Mouse (Mus musculus) heart, adult 9 months (tissue): ENCODE results near the gene S100a4.

Experiments
- DNase-seq, 2 experiments: peaks; one replicate each; pipeline ENCODE4 v3.0.0; 2022; ENCODE audit warnings: low spot score in 2 of 2

The S100a4 gene

DNA sequence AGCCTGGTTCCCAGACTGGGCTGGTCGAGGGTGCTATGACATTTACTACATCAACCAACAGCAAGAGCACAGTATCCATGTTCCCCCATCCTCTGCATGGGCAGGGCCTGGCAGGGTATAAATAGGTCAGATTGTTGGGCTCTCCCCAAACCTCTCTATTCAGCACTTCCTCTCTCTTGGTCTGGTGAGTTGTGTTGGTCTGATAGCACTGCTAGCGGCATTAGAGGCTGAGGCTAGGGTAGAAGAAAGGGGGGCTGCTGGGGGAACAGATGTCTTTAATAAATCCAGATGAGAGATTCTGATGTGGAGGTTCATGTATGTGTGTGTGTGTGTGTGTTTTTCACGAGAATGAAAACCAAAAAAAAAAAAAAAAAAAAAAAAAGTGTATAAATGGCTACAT is at the start of gene S100a4:
TSS of gene S100a4 (plus strand) at position 149 of the 400 bp plus-strand sequence.
- peak in 1 of 2 experiments; percentile 63 for DNase-seq

DNA sequence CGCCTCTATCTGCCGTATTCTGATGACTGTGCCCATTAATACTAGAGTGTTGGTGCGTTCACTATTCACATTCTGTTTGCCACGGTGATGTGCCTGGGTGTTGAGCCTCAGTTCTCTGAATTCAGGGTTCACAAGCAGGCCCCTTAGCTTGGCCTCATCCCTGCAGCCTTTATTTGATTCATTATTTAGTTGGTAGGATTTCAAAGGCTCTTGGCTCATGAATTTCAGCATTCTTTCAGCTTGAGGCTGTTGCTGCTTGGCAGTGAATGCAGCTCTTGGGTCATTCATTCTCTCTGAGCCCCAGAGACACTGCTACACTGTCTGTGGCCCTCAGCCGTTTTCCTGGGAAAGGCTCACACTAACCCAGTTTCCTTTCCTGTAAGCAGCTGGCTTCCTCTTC is 47.6 kb upstream of the S100a4 start:
- peak; percentile 34 to 39 for DNase-seq

DNA sequence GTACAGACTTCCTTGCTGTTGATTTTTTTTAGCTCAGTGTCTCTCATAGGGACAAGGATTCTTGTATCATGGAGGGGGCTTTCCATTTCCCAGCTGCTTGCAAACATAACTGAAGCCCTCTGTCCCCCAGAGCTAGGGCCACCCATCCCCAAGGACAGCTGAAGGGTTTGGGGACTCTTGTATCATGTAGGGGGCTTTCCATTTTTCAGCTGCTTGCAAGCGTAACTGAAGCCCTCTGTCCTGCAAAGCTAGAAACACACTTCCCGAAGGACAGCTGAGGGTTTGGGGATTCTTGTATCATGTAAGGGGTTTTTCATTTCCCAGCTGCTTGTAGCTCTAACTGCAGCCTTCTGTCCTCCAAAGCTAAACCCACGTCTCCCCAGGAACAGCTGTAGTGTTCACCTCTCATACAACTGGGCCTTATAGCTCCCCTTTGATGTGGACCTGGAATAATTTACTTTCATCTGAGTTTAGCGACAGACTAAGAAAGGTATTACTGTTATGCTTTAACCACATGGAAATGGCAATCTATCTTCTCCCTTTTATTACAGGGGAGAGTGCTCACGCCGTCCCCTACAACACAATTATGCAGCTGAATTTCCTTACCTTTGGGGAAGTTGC is 43.5 kb upstream of the S100a4 start, which contains the start of gene S100a3:
TSS of gene S100a3 (plus strand) at position 571 of the 621 bp plus-strand sequence.
- DNase-seq: no peak

DNA sequence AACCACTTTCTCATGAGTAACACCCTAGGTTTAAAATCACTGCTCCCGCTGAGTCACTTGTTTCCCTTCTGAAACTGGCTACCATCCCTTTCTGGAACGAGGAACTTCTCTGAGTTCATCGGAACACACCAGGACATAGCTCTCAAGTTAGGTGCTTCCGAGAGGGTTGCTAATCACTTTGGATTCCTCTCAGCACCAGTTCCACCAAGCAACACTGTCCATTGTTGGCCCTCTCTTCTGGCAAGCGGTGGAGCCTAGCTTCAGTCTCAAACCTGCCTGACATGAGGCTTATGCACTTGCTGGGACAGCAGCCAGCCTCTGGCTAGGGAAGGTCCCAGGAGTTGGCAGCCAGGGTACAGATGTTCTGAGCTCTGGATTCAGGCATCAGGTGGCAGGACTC is 28.9 kb upstream of the S100a4 start:
- peak; percentile 40 to 42 for DNase-seq

DNA sequence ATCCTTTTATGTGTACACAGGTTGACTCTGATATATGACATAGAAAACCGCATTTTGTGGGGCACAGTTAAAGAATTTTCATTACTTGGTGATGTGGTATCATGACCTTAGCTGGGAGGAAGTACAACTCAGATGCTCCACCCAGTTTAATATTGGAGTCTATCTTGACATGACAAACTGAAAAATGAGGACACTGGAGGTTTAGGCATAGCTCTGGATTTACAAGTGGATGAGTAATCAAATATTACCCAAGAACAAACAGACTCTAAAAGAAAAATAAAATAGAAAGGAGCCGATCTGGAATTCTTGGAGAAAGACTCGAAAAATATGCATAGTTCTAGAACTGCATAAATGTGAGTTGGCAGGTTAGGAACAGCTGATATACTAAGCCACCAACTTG is 28.3 kb upstream of the S100a4 start:
- no peak for DNase-seq

DNA sequence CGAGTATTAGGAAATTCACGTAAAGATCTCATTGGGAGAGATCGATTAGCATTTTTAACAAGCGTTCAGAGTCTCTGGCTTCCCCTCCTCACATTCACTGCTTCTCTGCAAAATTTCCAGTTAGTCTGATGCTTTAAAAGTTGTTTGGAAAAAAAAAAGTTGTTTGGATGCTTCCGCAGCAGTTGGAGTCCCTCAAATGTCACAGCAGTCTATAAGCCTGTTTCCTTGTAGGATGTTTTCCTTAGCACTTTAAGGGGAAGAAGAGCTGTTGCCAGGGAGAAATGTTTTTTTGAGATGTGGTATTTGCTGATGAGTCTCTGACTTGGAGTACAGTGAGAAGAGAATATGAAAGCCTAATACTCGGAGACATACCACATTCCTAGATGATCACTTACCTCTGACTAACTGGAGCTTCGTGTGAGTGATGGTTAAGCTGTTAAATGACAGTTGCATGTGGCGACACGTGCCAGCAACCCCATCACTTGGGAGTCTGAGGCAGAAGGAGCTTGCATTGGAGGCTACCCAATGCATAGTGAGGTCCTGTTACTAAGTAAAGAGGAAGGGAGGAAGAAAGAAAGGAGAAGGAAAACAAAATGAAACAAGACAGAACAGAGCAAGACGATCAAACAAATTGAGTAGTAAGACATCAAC is 27.1 kb upstream of the S100a4 start:
- DNase-seq: no peak

DNA sequence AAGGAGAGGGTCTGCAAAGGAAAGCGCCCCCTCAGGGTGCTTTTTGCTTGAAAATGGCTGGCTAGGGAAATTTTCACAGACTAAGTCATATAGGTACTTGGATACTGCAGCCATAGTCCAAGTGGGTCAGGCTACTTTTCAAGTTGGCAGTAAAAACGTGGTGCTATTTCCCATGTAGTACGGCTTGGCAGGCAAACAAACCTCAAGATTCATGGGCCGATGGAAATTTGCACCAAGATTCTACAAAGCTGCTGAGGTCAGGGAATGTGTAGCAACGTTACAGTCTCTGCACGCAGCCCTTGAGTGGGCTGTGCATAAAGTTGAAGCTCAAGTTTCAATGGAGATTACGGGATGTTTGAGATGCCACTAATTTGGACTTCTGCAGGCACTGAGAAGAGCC is 24.1 kb upstream of the S100a4 start:
- DNase-seq: no peak

DNA sequence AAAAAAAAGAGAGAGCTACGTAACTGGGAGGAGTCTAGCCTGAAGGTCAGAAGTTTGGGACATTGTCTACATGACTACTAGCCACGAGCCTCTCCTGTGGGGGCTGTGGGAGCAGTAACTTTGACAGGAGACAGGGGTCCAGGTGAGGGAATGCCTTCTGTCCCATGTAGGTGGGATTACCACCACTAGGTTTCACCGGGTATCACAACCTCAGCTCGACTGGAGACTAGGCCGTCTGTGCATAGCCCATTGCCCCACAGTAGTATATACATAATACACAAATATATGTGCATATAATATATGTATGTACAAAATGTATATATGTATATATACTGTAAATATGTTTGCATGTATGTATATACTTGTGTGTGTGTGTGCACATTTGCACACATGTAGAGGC is 22.4 kb upstream of the S100a4 start:
- DNase-seq: no peak

DNA sequence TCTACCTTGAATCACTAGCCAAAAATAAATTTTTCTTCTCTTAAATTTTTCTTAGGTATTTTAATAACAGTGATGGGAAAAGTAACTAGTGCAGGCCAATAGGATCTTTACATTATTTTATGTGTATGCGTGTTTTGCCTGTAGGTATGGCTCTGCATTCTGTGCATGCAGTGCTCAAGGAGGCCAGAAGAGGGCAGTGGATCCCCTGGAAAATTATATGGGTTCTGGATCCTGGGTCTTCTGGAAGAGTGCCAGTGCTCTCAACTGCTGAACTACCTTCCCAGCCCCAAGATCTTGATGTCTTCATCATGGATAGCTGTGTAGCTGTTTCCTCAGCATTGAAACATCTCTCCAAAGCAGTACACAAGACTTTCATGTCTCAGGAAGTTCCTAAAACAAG is 21.4 kb upstream of the S100a4 start:
- no peak for DNase-seq

DNA sequence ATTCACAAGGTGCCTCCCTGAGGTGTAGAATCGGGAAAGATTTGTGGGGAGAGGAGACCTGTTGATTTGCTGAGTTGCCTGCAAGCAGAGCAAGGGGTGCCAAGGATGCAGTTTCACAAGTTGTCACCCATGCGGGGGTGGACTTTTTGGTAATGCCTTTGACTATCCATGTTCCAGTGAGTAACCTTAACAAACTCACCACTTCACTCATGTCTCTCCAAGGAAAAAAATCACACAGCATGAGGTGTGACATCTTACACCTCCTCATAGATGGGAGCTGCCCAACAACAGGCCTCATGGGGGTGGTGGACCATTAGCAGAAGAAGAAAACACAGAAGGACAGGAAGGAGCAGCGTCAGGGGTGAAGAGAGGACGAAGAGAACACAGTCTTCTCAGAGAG is 21.0 kb upstream of the S100a4 start:
- DNase-seq: no peak

DNA sequence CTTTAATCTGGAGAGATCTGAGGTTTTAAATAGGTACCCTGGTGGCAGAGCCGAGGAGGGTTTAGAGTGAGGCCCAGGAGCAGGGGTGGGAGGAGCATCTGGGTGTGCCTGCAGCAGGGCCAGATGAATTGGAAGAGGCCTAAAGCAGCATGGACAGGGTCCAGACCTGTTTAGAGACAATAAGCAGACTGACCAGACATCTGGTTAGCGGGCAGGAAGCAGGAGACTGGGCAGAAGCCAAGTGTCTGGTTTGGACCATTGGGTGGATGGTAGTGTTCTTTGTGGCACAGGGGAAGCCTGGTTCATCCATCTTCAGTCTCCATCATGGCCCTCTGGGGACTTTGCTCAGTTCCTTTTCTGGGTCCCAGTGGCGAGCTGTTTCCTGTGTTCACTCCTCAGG is 19.7 kb upstream of the S100a4 start:
- peak; percentile 48 to 74 for DNase-seq

DNA sequence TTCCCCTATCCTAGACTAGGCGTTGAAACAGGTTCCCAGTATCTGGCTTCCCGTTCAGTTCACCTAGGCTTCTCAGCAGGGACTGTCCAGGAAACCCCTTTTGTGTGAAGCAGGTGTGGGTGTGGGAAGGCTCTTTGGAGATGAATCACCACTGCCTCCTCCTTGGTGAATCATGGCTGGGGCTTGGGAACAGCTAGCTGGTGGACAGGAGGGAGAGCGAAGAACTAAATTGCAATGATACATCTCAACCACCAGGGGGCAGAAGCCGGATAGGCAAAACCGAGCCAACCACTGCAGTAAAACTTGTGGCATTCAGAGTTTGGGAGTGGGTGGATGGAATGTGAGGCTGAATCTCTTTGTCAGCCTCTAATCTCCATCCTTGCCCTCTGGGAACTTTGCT is 18.0 kb upstream of the S100a4 start:
- DNase-seq: peak; percentile 64 to 77

DNA sequence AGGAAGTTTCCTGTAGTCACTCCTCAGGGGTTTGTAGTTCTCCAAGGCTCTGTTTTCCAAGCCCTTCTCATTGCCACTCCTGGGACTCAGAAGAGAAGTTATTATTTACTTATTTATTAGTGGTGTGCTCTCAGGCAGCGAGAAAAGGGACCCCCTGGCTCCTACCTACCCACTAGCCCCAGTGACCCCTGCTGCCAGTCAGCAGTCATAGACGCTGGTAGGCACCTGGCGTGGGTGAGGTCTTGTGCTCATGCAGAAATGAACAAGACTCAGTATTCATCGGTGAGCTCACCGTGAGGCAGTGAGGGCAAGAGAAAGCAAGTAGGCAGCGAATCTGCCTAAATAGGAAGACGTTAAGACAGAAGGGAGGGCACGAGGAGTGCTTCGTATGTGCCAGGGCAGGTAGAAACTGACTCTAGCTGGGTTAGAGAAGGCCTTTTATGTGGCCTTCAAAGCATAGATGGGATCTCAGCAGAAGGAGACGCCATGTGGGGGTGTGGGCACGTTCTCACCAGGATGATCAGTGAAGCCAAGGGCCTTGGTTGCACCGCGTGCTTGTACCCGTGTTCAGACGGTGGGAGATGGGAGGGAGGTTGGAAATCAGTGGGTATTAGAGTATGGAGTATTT is 17.4 kb upstream of the S100a4 start:
- DNase-seq: no peak

DNA sequence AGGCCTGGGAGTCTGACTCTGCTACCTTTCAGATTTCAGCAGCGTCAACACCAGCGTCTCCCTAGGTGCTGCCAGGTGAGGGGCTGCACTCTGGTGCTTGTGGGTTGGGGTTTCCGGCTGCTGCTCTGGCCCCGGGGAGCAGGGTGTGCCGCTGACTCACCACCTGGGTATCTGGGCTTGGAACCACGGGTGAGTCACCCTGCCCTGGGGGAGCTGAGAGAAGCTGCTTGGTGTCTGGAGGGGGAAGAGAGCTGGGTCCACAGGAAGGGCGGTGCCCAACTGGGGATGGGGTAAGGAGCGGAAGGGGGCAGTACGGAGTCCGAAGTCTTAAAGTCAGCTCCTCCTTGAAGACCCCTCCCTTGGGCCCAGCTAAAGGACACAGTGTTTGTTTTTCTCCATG is 16.7 kb upstream of the S100a4 start:
- DNase-seq: peak; percentile 84 to 88

DNA sequence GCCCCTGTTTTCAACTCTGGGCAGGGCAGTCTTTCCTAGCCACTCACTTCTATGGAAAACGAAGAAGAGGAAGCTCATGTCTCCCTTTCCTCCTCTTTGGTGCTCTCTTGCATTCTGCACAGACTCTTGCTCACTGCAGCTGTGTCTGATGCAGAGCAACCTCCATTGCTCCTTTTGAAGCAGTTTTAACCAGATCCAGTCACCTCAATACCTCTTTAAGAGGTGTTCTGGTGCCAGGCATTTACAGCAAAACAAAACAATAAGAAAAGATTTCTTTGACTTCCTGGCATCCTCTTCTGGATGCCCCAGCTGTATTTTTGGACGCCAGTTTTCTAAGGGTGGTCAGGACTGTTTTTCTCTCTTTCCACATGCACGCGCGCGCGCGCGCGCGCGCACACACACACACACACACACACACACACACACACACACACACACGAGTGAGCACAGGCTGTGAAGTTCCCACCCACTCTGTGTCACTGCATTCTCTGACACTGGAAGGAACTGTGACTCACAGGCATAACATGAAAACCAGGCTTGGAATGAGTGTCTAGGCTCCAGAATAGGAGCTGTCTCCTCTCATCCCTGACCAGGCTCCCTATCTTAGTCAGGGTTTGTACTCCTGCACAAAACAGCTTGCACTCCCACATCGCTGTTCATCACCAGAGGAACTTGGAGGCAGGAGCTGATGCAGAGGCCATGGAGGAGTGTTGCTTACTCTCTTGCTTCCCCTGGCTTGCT is 16.0 kb upstream of the S100a4 start:
- DNase-seq: peak; percentile 48 to 62

DNA sequence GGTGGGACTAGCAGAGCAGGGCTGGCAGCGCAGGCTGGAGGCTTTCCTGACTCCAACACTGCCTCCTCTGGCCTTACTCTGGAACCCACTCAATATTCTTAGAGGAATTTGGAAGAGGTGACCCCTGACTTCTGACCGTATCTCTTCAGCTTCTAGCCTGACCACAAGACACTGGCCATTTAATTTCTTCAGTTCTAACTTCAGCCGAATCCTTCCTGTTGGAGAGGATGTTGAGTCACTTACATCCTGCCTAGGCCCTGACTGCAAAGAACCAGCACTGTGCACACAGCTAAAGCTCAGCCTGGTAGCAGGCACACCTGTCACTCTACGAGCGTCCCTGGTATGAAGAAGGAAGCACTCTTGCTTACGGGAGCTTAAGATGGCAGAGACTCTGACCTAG is 14.2 kb upstream of the S100a4 start:
- DNase-seq: no peak

DNA sequence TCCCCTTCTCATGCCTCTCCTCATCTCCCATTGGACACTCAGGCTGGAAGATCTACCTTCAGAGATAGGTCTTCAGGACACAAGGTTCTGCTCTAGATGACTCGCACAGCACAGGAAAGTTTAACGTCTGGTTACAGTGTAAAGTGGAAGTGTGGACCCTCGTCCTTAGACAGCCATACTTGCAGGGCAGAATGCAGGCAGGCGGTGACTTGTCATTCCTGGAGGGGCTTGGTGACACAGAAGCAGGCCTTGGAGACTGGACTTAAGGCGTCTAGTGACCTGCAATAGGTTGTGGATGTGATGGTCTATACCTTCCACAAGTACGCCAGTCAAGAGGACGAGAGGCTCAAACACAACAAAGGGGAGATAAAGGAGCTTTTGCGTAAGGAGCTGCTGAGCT is 13.6 kb upstream of the S100a4 start, which contains the start of gene S100a2:
TSS of gene S100a2 (plus strand) at position 301 of the 400 bp plus-strand sequence.
- no peak for DNase-seq

DNA sequence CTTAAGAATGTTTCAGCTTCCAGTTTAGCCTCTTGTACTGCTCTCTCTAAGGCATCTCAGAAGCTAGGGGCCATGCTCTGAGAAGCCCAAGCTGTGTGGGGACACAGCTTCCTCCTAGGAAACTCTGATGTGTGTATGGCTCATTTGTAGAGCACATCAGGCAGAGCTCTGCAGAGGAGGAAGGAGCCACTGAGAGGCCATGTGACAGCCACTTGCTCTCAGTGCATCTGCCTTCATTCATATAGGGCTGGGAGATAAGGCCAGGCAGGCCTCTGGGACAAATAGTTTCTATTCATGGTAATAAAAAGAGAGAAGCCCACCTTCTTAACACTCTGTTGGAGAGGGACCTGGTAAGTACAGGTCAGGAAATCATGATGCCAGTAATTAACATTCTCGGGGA is 9.1 kb upstream of the S100a4 start:
- DNase-seq: no peak

DNA sequence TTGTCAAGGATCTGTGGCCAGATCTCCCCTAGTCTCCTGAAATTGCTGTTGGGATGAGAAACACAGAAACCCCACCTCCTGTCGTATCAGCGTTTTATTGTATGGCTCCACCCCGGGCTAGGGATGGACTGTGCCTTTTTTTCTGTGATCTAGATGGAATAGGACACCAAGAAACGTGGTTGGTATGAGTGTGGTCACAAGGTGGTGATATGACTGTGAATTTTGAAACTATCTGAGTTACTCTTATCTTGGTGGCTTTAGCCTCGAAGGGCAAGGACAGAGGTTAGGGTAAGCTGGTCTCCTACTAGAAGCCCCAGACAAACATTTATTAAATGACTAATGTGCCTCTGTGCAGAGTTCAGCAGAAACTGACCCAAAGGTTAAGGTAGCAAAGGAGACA is 8.0 kb upstream of the S100a4 start:
- DNase-seq: no peak

DNA sequence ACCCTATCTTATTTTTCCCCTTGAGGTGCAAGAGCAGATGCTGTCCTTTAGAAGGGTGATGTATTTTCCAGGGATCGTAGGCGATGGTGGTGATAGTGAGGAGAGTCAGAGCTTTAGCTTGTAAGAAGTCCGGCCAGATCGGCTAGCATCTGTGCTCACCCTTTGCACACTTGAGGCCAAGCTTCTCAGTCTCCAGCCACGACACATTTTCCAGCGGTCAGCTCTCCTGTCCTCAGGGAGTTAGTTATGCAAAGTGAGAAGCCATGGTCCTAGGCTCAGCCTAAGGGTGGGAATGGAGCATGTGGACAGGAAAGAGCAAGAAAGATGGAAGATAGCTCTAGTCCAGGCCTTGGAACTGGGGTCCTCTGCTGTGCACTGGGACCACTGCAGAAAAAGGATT is 6.8 kb upstream of the S100a4 start:
- no peak for DNase-seq

DNA sequence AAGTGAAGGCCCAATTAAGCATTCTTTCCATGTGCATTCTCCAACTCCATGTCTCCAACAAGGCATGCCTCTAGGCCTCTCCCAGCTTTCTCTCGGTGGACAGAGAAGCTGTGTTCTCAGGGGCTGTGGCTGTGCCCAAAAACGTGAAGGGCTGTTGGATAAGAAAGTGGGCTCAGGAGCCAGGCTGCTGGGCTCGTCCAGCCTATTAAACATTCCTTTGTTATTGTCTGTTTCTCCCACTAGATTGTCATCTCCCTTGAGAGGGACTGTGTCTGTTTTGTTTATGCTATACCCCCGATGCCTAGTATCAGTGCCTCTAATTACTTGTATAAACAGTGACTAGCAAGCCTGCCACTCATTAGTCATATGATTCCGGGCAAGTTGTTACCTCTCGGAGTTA is 5.8 kb upstream of the S100a4 start:
- no peak for DNase-seq

DNA sequence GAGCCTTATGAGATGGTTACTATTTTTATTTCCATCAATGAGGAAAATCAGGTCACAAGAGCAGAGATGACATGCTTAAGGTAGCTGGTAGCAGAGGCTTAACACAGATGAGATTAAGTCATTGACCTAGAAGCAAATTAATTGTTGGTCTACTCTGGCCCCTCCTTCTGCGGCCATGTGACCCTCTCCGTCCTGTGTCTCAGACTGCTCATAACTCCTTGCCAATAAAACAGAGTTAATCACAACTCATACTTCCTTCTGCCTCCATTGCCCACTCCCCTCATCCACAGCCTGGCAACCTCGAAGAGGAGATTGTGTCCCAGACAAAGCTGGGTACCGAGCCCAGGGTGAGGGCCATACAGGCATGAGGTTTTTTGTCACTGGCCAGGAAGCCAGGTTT is 5.4 kb upstream of the S100a4 start:
- DNase-seq: no peak

DNA sequence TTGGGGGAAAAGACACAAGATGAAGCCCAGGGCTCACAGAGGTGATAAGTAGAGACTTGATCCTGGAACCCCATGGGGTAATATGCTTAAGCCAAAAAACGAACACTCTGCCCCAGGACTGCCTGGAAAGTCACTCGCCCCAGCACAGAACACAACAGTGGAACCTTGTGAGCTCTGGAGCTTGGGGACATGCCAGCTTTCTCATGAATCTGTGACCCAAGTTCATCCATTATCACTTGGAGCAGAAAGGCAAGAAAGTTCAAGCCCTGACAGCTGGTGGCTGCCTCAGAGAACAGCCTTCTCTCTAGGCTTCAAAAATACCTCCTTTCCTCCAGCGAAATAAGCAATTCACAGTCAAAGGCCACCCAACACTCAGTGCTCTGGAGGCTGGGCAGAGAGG is 4.2 kb upstream of the S100a4 start:
- peak; percentile 56 to 66 for DNase-seq
